Mouse (Mus musculus): Measurements from ENCODE around the gene Gale. TPM values are rescaled to one million over a fixed set of nuclear protein-coding genes. Genes with fewer than 3 reads are reported as not detected.

Gale gene
- polyA plus RNA-seq, 1 experiment from 2014 or later = 29.1 TPM

DNA sequence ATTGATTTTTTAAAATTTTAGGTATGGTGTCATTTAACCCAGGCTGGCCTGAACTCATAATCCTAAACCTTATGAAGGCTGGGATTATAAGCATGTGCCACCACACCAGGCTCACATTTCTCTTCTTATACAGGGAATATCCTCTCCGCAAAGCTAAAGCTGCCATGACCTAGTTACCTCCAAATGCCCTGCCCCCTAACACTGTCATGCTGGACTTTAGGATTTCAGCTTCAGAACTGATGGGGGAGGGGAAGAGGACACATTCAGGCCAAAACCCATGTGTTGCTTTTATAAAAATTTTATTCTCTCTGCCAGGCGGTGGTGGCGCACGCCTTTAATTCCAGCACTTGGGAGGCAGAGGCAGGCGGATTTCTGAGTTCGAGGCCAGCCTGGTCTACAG, 30.4 kb downstream of the Gale start:
- 93% methylated on average over 6 of the region's 6 CpGs for WGBS

DNA sequence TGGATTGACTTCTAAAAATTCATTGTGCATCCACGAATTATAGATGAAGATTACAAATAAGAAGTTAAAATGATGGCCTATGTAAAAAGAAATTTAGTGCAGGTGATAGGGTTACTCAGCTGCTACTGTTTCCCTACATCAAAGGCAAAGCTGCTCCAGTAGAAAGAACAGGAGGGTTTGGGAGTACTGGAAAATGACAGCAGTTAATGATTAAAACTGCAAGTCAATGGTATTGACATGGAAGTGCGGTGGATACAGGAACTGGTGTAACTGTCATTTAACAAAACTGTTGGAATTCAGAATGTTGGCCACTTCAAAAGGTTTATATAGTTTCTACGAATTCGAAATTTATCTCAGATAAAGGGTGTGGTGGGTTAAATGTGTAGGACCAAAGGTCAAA, 31.6 kb downstream of the Gale start:
- Histone ChIP-seq H3K4me3 (no peak overlapping the region), H3K36me3 (no peaks in the 10 kb centered on the region), H3K9ac (no peak overlapping the region), H3K4me1 (no peaks in the 10 kb centered on the region), H3K27me3 (no peaks in the 10 kb centered on the region), H3K4me2 (replicated peaks) (no peak overlapping the region), H3K27ac (no peak overlapping the region), H3K9me3 (no peaks in the 10 kb centered on the region)
- whole genome bisulfite sequencing = 87% methylated on average over 4 of the region's 4 CpGs
- ATAC-seq (ENCODE audit: insufficient number of reproducible peaks, insufficient read depth, low FRiP score, low TSS enrichment) = no peak

More for the DNA sequence above, 30.4 kb downstream of the Gale start:
- ATAC-seq (ENCODE audit: insufficient number of reproducible peaks, insufficient read depth, low FRiP score, low TSS enrichment) = no peak
- H3K4me2 ChIP-seq (replicated peaks) = no peak overlapping the region
- H3K36me3 ChIP-seq = no peaks in the 10 kb centered on the region
- H3K27ac ChIP-seq = no peak overlapping the region
- H3K9ac ChIP-seq = no peak overlapping the region
- no peaks in the 10 kb centered on the region for H3K9me3 ChIP-seq
- H3K4me1 ChIP-seq = no peaks in the 10 kb centered on the region
- no peak overlapping the region for H3K4me3 ChIP-seq
- H3K27me3 ChIP-seq = no peaks in the 10 kb centered on the region

DNA sequence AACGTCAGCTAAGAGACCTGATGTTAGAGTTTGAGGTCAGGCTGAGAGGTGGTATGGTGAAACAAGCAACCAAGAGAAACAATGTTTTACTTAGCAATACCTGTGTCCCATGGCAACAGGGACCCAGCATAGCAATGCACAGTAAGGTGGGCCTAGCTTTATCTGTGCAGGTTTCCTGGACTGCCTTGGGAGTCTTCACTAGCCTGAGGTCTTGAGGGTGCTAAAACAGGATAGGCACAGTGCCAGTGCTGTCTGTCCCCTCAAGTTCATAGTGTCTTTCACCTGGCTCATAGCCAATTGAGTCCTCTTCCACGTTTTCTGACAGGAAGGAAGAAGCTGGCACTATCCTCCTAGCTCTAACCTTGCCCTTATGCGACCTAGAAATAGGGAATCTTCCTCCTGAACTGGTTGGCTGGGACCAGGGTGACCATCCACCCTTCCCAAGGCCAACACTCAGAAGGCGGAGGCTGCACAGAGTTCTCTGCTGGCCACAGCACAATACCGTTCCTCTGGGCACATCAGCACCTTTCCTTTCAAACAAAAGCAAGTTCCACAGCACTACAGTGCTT, 40.7 kb downstream of the Gale start:
- no peak overlapping the region for H3K4me3 ChIP-seq
- H3K9me3 ChIP-seq = no peaks in the 10 kb centered on the region
- H3K4me1 ChIP-seq = no peaks in the 10 kb centered on the region
- no peak overlapping the region for H3K4me2 ChIP-seq (replicated peaks)
- ATAC-seq (ENCODE audit: insufficient number of reproducible peaks, insufficient read depth, low FRiP score, low TSS enrichment) = no peak
- no peak overlapping the region for H3K27ac ChIP-seq
- WGBS = 87% methylated on average over 5 of the region's 5 CpGs
- H3K36me3 ChIP-seq = peaks cover 71% of the 10 kb centered on the region
- H3K9ac ChIP-seq = no peak overlapping the region
- no peaks in the 10 kb centered on the region for H3K27me3 ChIP-seq

DNA sequence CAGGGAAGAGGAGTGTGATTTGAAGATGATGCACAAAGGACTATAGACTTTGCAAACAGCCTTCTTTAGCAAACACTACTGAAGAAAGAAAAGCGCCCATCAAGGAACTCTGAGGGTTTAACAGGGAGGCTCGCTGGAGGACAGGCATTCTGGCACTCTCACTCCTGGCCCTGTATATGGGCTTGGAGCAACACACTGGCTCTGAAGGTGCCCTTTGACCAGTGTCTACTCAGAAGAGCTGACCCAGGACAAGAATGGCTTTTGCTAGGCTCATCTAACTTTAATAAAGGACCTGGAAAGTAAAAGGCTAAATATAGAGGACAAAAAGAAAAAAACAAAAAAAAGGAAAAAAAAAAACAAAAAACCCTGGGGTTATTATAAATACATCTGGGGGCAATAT, 41.4 kb downstream of the Gale start:
- 95% methylated on average over 2 of the region's 2 CpGs for WGBS
- Histone ChIP-seq H3K27me3 (no peaks in the 10 kb centered on the region), H3K9ac (no peak overlapping the region), H3K4me1 (no peaks in the 10 kb centered on the region), H3K36me3 (peaks cover 79% of the 10 kb centered on the region), H3K9me3 (no peaks in the 10 kb centered on the region), H3K27ac (no peak overlapping the region), H3K4me3 (no peak overlapping the region), H3K4me2 (replicated peaks) (no peak overlapping the region)
- ATAC-seq (ENCODE audit: insufficient number of reproducible peaks, insufficient read depth, low FRiP score, low TSS enrichment) = no peak

DNA sequence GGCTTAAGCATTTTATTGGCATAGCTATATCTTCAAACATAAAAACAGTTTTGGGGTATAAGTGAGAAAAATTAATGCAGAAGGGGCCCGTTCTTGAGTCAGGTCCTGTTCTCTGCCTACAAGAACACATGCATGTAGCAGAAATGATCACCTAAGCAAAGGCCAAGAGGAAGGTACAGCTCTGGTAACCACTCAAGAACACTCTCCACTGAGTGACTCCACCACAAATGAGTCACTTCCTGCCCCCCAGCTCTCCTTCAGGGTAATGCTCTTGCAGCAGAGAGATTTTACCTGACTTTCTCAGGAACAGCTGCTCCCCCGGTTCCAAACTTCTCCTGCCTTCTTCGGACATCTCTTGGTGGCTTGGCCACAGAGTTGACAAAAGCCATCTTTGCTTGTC, 43.3 kb downstream of the Gale start:
- peaks cover 90% of the 10 kb centered on the region for H3K36me3 ChIP-seq
- no peak overlapping the region for H3K27ac ChIP-seq

DNA sequence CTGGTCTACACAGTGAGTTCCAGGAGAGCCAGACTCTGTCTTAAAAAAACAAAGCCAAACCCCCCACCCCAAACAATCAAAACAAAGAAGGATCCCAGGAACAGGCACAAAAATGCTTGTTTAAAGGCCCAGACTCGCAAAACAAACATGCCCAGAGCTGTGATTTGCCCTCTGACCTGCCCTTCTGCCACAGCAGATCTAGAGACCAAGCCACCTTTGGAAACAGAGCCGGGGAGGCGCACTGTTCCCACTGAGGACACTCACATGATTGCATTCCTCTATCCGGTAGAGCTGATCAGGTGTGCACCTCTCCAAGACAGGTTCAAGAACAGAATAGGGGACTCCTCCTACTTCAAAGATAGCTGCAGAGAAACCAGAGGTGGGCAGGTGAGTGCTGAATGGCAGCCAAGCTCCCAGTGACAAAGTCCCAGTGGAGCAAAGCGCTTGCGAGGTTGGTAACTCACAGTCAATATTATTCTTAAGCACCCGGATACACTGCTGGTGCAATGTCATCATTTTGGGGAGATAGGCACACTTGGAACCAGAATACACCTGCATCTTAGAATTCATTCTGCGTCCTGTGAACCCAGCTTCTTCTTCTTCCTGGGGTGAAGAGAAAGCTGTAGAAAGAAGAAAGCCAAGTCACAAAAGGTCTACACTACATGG, 45.4 kb downstream of the Gale start:
- Histone ChIP-seq H3K4me3 (no peak overlapping the region), H3K9me3 (no peaks in the 10 kb centered on the region), H3K36me3 (peaks cover 82% of the 10 kb centered on the region), H3K4me1 (no peaks in the 10 kb centered on the region), H3K4me2 (replicated peaks) (no peak overlapping the region), H3K27ac (no peak overlapping the region), H3K27me3 (no peaks in the 10 kb centered on the region), H3K9ac (no peak overlapping the region)
- ATAC-seq (ENCODE audit: insufficient number of reproducible peaks, insufficient read depth, low FRiP score, low TSS enrichment) = no peak
- WGBS = 87% methylated on average over 8 of the region's 8 CpGs

More for the DNA sequence above, 43.3 kb downstream of the Gale start:
- H3K4me1 ChIP-seq = no peaks in the 10 kb centered on the region
- no peak overlapping the region for H3K4me3 ChIP-seq
- WGBS = 99% methylated on average over 3 of the region's 3 CpGs
- no peaks in the 10 kb centered on the region for H3K9me3 ChIP-seq
- H3K27me3 ChIP-seq = no peaks in the 10 kb centered on the region
- H3K9ac ChIP-seq = no peak overlapping the region
- no peak overlapping the region for H3K4me2 ChIP-seq (replicated peaks)
- no peak for ATAC-seq (ENCODE audit: insufficient number of reproducible peaks, insufficient read depth, low FRiP score, low TSS enrichment)

DNA sequence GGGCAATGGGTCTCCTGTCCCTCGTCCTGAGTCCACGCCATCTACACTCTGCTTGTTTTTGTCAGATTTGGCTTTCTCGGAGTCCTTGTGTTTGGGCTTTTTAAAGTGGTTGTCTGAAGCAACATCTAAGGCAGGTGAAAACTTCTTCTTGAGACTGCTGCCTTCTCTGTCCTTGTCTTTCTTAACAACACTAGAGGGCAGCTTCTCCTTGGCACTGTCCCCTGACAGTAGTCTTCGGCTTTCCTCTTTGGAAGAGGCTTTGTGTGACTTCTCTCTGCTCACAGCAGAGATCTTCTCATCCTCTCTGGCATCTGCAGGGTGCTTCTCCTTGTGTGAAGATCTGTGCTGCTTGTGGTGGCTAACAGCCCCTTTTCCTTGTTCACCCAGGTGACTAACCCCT, 47.1 kb downstream of the Gale start:
- no peak for ATAC-seq (ENCODE audit: insufficient number of reproducible peaks, insufficient read depth, low FRiP score, low TSS enrichment)

DNA sequence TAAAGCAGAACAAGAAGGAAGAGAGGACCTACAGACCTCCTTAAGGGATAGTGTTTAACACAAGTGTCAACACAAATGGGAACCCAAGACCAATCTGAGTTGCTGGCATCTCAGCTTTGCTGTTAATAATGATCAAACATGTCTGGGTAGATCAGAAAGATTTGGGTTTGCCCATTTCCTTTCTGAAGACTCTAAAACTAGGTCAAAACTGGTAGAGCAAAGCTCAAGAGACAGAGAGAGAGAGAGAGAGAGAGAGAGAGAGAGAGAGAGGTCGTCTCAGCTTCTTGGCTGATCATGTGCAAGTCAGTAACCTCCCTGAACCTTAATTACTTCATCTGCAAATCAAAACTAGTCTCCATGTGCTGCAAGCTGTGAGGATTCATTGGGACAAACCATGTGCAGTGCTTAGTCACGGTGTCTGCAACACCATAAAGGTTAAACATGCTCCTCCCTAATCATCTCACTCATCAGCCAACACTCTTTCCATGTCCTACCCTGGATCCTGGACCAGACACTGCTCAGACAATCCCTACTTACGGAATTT, 52.6 kb downstream of the Gale start:
- H3K36me3 ChIP-seq = peaks cover 21% of the 10 kb centered on the region
- ATAC-seq (ENCODE audit: insufficient number of reproducible peaks, insufficient read depth, low FRiP score, low TSS enrichment) = no peak
- no peaks in the 10 kb centered on the region for H3K27me3 ChIP-seq
- H3K9ac ChIP-seq = no peak overlapping the region
- 94% methylated on average over 2 of the region's 3 CpGs for WGBS
- H3K27ac ChIP-seq = no peak overlapping the region
- no peaks in the 10 kb centered on the region for H3K9me3 ChIP-seq
- peaks cover 11% of the 10 kb centered on the region; the same call in 1 of the 2 replicates for H3K4me1 ChIP-seq
- no peak overlapping the region for H3K4me3 ChIP-seq
- H3K4me2 ChIP-seq (replicated peaks) = no peak overlapping the region

More for the DNA sequence above, 47.1 kb downstream of the Gale start:
- 93% methylated on average over 4 of the region's 4 CpGs for WGBS
- peaks cover 69% of the 10 kb centered on the region for H3K36me3 ChIP-seq
- H3K9me3 ChIP-seq = no peaks in the 10 kb centered on the region
- no peak overlapping the region for H3K27ac ChIP-seq
- H3K9ac ChIP-seq = no peak overlapping the region
- no peaks in the 10 kb centered on the region for H3K4me1 ChIP-seq
- H3K4me2 ChIP-seq (replicated peaks) = no peak overlapping the region
- H3K27me3 ChIP-seq = no peaks in the 10 kb centered on the region
- no peak overlapping the region for H3K4me3 ChIP-seq

Other genes with a start within 250 kb of the Gale start
- not detected in 2 replicates for gene Il22ra1, start 235.6 kb upstream of the Gale start, polyA plus RNA-seq (2016; fragmentation: Nextera tagmentation; extraction: Ambion mirVana)
- gene Myom3, start 204.0 kb upstream of the Gale start, polyA plus RNA-seq (2016; fragmentation: Nextera tagmentation; extraction: Ambion mirVana) = 1.1 and 1.3 TPM in 2 replicates
- gene Srsf10, start 108.0 kb upstream of the Gale start, polyA plus RNA-seq (2016; fragmentation: Nextera tagmentation; extraction: Ambion mirVana) = 342 and 361 TPM in 2 replicates
- gene Pnrc2, start 89.9 kb upstream of the Gale start, polyA plus RNA-seq (2016; fragmentation: Nextera tagmentation; extraction: Ambion mirVana) = 177 and 187 TPM in 2 replicates
- gene Cnr2, start 68.3 kb upstream of the Gale start, polyA plus RNA-seq (2016; fragmentation: Nextera tagmentation; extraction: Ambion mirVana) = 0.19 and 0.38 TPM in 2 replicates
- 51.6 and 59.7 TPM in 2 replicates for gene Fuca1, start 43.0 kb upstream of the Gale start, polyA plus RNA-seq (2016; fragmentation: Nextera tagmentation; extraction: Ambion mirVana)
- gene Hmgcl, start 17.3 kb upstream of the Gale start, polyA plus RNA-seq (2016; fragmentation: Nextera tagmentation; extraction: Ambion mirVana) = 76.3 and 81.5 TPM in 2 replicates
- 124 and 126 TPM in 2 replicates for gene Lypla2, start 8.9 kb downstream of the Gale start, polyA plus RNA-seq (2016; fragmentation: Nextera tagmentation; extraction: Ambion mirVana)
- gene Pithd1, start 23.5 kb downstream of the Gale start, polyA plus RNA-seq (2016; fragmentation: Nextera tagmentation; extraction: Ambion mirVana) = 64.4 and 65.2 TPM in 2 replicates
- 41.9 and 43.4 TPM in 2 replicates for gene Eloa, start 58.0 kb downstream of the Gale start, polyA plus RNA-seq (2016; fragmentation: Nextera tagmentation; extraction: Ambion mirVana)
- gene Rpl11, start 89.7 kb downstream of the Gale start, polyA plus RNA-seq (2016; fragmentation: Nextera tagmentation; extraction: Ambion mirVana) = 390 and 392 TPM in 2 replicates
- 612 and 623 TPM in 2 replicates for gene Id3, start 179.8 kb downstream of the Gale start, polyA plus RNA-seq (2016; fragmentation: Nextera tagmentation; extraction: Ambion mirVana)
- gene E2f2, start 208.7 kb downstream of the Gale start, polyA plus RNA-seq (2016; fragmentation: Nextera tagmentation; extraction: Ambion mirVana) = 8.3 and 8.7 TPM in 2 replicates
- 13.1 and 13.3 TPM in 2 replicates for gene Asap3, start 242.6 kb downstream of the Gale start, polyA plus RNA-seq (2016; fragmentation: Nextera tagmentation; extraction: Ambion mirVana)

All from embryonic facial prominence, embryonic 12.5 days (tissue).